Mouse (Mus musculus): ENCODE results near the gene Olfr159.
A peak's percentile ranks its signal among the peaks of the same experiment; 100 is the strongest.

The Olfr159 gene

GRCm38 (mm10) chr4:43729794-43730550, 40.8 kb downstream of the Olfr159 start, which contains the start of gene Spaar:
Gene Spaar, plus strand, starts transcription at chr4:43730034.
- DNase-seq (ENCODE audit: low read depth): no peak

GRCm38 (mm10) chr4:43729126-43729525, 41.7 kb downstream of the Olfr159 start:
- DNase-seq (ENCODE audit: low read depth): peak; percentile 43

GRCm38 (mm10) chr4:43728576-43728954, 42.2 kb downstream of the Olfr159 start:
- peak; percentile 72 for DNase-seq (ENCODE audit: low read depth)

DNA sequence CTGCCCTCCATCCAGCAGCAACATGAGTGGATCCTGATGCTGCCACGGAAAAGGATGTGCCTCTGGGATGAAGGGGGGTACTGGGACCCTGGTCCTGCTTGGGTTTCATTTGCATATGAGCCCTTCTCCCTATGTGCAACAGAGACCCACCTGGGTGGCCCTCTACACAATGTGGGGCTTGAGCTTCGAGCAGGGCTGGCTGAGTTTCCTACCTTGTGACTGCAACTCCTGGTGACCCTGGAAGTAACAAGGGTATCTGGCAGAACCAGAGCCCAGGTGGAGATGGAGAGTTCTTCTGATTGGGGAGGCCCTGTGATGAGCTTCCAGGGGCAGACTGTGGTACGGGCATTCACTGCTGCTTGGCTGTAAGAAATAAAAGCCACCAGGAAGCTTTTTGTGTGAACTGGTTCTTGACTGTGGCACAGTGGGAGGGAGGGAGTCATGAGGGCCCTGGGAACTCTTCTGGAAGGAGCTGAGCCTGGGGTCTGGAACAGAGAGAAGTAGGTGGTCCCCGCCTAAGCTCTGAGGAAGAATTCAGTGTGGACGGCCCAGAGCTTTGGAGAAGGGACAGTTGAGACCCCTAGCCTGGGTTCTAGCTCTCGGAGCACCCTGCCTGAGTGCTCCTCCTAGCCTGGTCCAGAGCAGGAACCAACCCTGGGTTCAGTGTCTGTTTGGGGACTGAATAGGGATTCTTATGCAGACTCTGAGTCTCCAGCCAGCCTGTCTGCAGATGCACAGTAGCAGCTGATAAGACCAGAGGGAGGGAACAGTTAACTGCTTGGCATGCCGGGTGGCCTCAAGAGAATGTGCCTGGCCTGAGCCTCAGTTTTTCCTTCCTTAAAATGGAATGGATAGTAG, 42.9 kb downstream of the Olfr159 start:
- DNase-seq (ENCODE audit: low read depth): no peak

DNA sequence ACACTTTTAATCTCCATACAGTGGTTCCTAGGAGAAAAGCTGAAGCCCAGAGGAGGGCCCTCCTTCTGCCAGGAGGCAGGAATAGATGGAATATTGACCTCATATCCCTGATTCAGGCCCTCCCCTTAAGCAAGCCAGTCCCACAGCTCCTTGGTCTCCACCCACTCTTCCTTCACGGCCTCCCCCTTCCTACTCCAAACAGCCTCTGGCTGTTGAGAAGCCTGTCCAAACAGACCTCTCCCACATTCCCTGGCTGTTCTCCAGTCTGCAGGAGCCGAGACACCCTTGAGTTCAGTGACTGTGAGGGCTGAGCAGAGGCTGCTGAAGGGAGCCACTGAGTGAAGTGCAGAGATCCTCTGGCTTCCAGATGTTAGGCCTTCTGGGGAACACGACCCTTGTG, 43.8 kb downstream of the Olfr159 start, which contains the start of gene Hrct1:
TSS of gene Hrct1 (plus strand) at position 194 of the 400 bp plus-strand sequence.
- peak; percentile 92 for DNase-seq (ENCODE audit: low read depth)

- no peak for DNase-seq (ENCODE audit: low read depth)
Observed at GRCm38 (mm10) chr4:43726228-43726993, 44.4 kb downstream of the Olfr159 start.

- peak; percentile 83 for DNase-seq (ENCODE audit: low read depth)
Observed at GRCm38 (mm10) chr4:43724764-43725163, 46.0 kb downstream of the Olfr159 start.

DNA sequence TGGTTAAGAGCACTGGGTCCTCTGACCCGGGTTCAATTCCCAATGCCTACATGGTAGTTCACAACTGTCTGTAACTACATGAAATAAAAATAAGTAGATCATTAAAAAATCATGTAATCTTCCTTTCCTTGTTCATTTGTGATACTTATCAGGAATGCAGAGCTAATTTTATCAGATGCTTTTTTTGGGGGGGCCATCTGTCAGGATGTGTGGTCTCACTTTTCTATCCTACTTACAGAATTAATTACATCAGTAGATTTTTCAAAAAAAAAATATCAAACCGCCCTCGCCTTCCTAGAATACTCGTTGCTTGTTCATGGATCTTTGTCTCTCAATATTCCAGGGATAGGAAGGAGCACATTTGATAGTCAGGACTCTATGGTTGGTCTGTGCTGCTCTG, 48.6 kb downstream of the Olfr159 start:
- DNase-seq (ENCODE audit: low read depth): no peak

- DNase-seq (ENCODE audit: low read depth): no peak
Observed at GRCm38 (mm10) chr4:43720491-43721228, 50.1 kb downstream of the Olfr159 start.

Data from NIH3T3 (cell line).